Mouse (Mus musculus) left cerebral cortex, adult 8-10 months (tissue): ENCODE data around the gene Ovca2. TPM values are rescaled to one million over a fixed set of nuclear protein-coding genes. Genes with fewer than 3 reads are reported as not detected.
A peak's percentile ranks its signal among the peaks of the same experiment; 100 is the strongest.

Source experiments
- DNase-seq, 2 experiments: peaks; one replicate each; pipeline ENCODE4 v3.0.0; 2022; ENCODE audit warnings: low spot score in 2 of 2
- total RNA-seq, 4 experiments: library from RNA; stranded (reverse); gene quantifications; 2 replicates each; pipeline ENCODE4 v1.2.4; 2022

Ovca2 gene
- total RNA-seq, result 10 to 100 TPM; 12.8 to 13.5 (median 13.2) TPM

GRCm38 (mm10) chr11:75178672-75179208 is at the start of gene Ovca2:
Gene Ovca2, minus strand, starts transcription at chr11:75178835.
- peak; percentile 83 to 87 for DNase-seq

DNA sequence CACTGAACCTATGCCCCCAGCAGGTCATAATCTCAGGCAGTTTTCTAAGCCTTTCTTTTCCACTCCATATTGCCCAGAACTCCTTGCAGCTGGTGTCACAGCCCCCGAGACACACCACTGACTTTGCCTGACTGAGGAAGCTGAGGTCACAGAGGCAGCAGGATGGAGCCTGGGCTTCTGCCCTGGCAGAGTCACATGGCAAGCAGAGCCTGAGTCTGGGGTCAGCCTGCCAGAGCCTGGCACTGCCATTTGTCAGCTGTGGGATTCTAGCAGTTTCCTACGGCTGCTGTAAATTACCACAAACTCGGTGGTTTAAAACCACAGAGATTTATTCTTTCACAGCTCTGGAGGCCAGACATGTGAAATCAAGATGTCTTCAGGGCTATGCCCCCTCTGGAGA is 49.0 kb upstream of the Ovca2 start:
- no peak for DNase-seq

- DNase-seq, result no peak
Observed at GRCm38 (mm10) chr11:75224835-75225234, 46.2 kb upstream of the Ovca2 start.

GRCm38 (mm10) chr11:75224062-75224461 is 45.4 kb upstream of the Ovca2 start:
- DNase-seq, result no peak

GRCm38 (mm10) chr11:75220517-75221145 is 42.0 kb upstream of the Ovca2 start:
- no peak for DNase-seq

DNA sequence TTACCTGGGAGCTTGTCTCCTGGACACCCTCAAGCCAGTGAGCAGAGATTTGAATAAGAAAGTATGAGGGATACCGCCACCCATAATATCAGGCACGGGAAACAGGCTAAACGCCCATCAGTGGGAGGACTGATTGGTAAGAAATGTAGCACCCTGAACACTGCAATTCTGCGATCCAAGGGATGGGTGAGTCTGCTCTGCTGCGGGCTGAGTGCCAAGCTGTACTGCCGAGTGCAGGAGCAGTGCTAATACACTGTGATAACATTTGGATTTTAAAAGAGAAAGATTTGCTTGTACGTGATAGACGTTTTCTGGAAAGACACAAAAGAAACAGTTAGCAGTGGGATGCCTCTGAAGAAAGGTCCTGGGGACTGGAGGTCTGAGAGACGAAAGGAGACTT is 41.5 kb upstream of the Ovca2 start:
- DNase-seq, result no peak

DNA sequence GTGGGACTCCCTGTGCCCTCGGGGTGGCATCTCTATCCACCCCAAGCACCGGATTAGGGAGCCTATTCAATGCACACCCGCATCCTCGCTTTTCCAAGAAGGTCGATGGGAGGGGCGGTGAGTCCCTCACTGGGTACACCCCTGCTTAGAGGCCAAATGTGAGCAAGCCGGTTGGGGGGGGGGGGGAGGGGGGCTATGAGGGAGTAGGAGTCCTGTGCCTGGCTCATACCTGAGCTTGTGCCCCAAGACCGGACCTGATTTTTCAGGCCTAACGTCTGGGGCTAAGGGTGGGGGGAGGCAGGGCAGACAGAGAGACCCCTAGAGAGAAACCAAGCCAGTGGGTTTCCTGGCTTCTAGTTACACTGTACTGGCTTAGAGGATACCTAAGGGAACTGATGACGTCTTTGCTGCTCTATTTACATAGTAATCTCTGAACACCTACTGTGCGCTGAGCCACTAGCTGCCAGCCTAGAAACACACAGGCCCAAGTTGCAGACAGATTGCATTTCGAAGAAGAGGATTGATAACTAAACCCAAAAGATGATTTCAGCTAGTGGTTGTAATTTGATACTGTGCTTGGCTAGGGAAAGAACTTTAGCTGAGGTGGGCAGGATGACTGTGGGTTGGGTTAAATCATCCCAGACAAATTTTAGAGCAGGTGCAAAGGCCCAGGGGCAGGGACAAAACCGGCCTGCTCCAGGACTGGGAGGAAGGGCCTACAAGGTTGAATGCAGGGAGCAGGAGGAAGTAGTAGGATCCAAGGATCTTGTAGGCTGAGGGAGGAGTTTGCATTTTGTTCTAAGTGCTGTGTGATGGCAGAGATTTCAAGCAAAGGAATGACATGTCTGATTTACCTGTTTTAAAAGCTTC is 35.7 kb upstream of the Ovca2 start:
- DNase-seq, result no peak

- no peak for DNase-seq
Observed at GRCm38 (mm10) chr11:75213372-75214080, 34.9 kb upstream of the Ovca2 start.

DNA sequence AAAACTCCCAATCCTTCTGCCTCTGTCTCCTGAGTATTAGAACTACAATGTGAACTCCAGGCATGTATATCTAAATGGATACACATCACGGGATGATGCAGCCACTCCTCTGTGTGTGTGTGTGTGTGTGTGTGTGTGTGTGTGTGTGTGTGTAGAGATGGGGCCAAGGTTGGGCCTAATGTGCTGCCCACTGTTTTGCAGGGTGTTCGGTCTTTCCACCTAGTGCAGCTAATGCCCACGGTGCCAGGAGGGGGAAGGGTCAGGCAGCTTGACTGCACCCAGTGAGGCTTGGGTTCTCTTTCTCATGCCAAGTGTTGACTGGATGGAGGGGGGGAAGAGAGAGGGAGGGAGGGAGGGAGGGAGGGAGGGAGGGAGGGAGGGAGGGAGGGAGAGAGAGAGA is 34.2 kb upstream of the Ovca2 start:
- DNase-seq, result no peak

GRCm38 (mm10) chr11:75212031-75212667 is 33.5 kb upstream of the Ovca2 start:
- no peak for DNase-seq

DNA sequence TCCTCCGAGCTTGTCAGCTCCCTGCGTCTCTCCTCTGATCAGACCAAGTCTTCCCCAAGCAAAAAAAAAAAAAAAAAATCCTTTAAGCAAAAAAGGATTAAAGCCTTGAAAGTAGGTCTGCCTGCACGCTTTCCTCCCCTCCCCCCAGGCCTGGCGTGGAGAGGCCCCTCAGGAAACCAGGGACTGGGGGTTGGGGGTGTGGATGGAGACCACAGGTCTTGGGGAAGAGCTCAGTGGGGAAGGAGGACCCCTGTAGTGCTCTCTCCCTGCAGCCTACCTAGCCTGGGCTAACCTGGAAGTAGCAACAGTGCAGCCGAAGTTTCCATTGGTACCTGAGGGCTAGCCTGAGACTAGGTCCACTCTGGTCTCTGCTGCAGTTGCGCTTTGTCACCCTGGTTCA is 32.1 kb upstream of the Ovca2 start:
- DNase-seq, result no peak

GRCm38 (mm10) chr11:75210093-75210492 is 31.5 kb upstream of the Ovca2 start:
- DNase-seq, result no peak

- DNase-seq, result no peak
Observed at GRCm38 (mm10) chr11:75209363-75209762, 30.7 kb upstream of the Ovca2 start.

DNA sequence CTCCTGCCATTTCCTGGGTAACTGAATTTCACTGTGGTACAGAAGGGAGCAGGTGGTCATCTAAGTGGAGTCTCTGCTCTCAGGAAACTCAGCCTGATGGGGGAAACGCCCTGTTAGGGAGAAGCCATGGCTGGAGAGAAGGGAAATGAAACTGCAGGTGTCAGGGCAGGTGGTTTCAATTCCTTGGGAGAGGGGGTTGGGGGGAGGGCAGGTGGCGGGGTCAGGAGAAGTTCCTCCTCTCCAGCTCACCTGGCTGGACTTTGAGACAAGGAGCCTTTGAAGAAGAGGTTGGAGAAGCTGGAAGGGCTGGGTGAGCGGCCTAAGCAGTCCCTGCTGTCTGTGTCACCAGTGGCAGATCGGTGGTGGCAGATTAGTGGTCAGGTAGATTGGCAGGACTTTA is 27.7 kb upstream of the Ovca2 start:
- DNase-seq, result no peak

- DNase-seq, result no peak
Observed at GRCm38 (mm10) chr11:75204472-75204871, 25.8 kb upstream of the Ovca2 start.

DNA sequence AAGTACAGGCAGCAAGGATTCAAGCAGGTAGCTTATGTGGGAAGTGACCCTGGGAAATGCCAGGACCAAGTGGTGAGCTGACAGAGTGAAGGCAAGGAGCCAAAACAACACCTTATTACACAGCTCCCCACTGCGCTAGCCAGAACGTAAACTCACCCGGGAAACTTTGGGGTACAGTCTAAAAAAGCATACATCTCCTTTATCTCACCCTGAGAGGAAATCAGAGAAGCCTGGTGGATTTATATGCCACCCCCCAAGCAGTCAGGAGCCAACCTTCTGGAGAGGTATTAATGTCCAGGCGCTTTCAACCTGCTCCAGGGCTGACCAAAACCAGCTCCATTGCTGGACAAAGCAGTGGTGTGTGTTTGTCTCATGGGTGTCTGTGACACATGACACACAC is 25.3 kb upstream of the Ovca2 start:
- no peak for DNase-seq

DNA sequence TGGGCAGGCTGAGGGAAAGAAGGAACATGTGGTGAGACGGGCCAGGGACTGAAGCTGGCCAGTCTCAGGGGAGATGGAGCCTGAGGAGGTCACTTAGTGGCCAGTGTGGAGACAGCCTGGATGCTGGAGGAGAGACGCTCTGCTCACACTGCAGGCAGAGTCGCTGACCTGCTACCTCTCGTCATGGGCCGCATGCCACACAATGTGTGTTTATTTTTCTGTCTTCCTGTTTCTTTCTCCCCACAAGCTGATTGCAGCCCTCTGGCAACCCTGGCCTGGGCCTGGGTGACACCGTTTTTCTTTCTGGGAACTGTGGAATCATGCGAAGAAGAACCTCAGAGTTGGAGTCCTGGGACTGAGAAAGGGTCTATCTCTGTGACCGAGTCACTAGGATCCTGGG is 23.1 kb upstream of the Ovca2 start:
- no peak for DNase-seq

- DNase-seq, result peak in 1 of 2 experiments; percentile 90
Observed at GRCm38 (mm10) chr11:75200935-75201334, 22.3 kb upstream of the Ovca2 start.

- DNase-seq, result no peak
Observed at GRCm38 (mm10) chr11:75199951-75200350, 21.3 kb upstream of the Ovca2 start.

DNA sequence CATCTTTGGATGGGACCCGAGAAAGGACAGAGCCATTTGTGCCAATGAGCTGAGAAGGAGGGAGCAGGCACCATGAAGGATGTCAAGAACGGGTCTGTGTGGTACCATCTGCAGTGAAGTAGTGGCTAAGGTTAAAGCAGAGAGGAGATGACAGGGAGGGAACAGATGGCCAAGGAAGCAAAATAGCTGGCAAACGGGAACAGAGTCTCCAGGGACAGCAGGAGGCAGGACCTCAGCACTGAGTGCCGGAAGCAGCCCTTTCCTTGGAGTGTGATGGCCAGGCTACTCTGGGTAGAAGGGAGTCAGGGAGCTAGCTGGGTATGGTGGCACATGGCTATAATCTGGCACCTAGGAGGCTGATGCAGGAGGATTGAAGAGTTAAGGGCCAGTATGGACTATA is 20.2 kb upstream of the Ovca2 start:
- no peak for DNase-seq

GRCm38 (mm10) chr11:75197956-75198355 is 19.3 kb upstream of the Ovca2 start:
- DNase-seq, result no peak
